Mouse (Mus musculus): ENCODE measurements around the gene Arhgap28. TPM values are rescaled to one million over a fixed set of nuclear protein-coding genes. Genes with fewer than 3 reads are reported as not detected.

Arhgap28 gene
- polyA plus RNA-seq, 1 experiment from 2014 or later = 6.7 TPM

GRCm38 (mm10) chr17:67928280-67928679 lies 75.6 kb downstream of the Arhgap28 start:
- Histone ChIP-seq H3K36me3 (ENCODE audit: control insufficient read depth, insufficient read depth) (no peaks in the 10 kb centered on the region), H3K4me3 (replicated peaks; ENCODE audit: low read length) (no peak overlapping the region), H3K27me3 (replicated peaks; ENCODE audit: control insufficient read depth, insufficient read depth, low read length) (no peaks in the 10 kb centered on the region), H3K9me3 (ENCODE audit: control insufficient read depth, low read length) (no peaks in the 10 kb centered on the region), H3K9ac (replicated peaks; ENCODE audit: low read depth, low read length) (no peak overlapping the region), H3K4me2 (ENCODE audit: low read length) (no peak overlapping the region), H3K4me1 (replicated peaks; ENCODE audit: control insufficient read depth, insufficient read depth, low read length) (no peaks in the 10 kb centered on the region), H3K27ac (ENCODE audit: low read length) (no peak overlapping the region)
- 86% methylated on average over 6 of the region's 6 CpGs for WGBS
- no peak for ATAC-seq

DNA sequence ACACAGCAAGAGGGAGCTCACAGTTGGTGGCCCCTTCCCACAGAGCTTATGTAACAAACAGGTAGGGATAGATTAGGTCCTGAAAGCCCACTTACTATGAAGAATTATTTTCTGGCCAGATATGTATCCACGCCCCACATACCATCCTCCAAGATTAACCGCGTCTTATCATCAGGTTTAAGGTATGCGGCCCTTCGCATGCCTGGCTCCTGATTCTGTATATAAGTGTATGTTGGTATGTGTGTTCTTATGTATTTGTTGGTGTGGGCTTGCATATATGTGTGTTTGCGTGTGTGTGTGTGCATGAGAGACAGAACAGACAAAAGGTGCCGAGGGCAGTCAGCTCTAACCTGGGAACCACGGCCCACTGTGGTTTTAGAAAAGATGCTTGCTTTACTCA lies 76.1 kb downstream of the Arhgap28 start:
- H3K27me3 ChIP-seq (replicated peaks; ENCODE audit: control insufficient read depth, insufficient read depth, low read length) = no peaks in the 10 kb centered on the region
- H3K36me3 ChIP-seq (ENCODE audit: control insufficient read depth, insufficient read depth) = no peaks in the 10 kb centered on the region
- ATAC-seq = no peak
- H3K27ac ChIP-seq (ENCODE audit: low read length) = no peak overlapping the region
- H3K9ac ChIP-seq (replicated peaks; ENCODE audit: low read depth, low read length) = no peak overlapping the region
- H3K4me2 ChIP-seq (ENCODE audit: low read length) = no peak overlapping the region
- H3K4me1 ChIP-seq (replicated peaks; ENCODE audit: control insufficient read depth, insufficient read depth, low read length) = no peaks in the 10 kb centered on the region
- no peak overlapping the region for H3K4me3 ChIP-seq (replicated peaks; ENCODE audit: low read length)
- 93% methylated on average over 8 of the region's 8 CpGs for WGBS
- H3K9me3 ChIP-seq (ENCODE audit: control insufficient read depth, low read length) = no peaks in the 10 kb centered on the region

DNA sequence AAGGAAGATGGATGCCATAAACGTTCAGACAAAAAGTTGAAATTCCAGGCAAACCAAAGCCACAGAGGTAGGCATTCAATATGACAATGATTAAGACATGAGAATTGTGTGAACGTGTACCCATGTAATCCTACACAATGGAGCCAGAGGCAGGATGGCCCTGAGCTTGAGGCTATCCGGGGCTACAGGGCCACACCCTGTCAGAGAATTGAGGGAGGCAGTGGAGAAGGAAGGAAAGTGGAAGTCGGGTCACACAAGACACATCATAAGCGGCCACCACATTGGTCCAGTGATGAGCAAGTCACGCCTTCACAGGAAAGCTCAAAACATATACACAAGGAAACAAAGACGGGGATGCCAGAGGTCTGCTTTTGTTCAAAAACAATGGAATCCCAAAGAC lies 84.0 kb downstream of the Arhgap28 start:
- no peak for ATAC-seq
- H3K9me3 ChIP-seq (ENCODE audit: control insufficient read depth, low read length) = no peaks in the 10 kb centered on the region
- no peaks in the 10 kb centered on the region for H3K36me3 ChIP-seq (ENCODE audit: control insufficient read depth, insufficient read depth)
- no peak overlapping the region for H3K4me2 ChIP-seq (ENCODE audit: low read length)
- no peaks in the 10 kb centered on the region for H3K4me1 ChIP-seq (replicated peaks; ENCODE audit: control insufficient read depth, insufficient read depth, low read length)
- no peak overlapping the region for H3K27ac ChIP-seq (ENCODE audit: low read length)
- WGBS = 86% methylated on average over 7 of the region's 7 CpGs
- no peaks in the 10 kb centered on the region for H3K27me3 ChIP-seq (replicated peaks; ENCODE audit: control insufficient read depth, insufficient read depth, low read length)
- no peak overlapping the region for H3K9ac ChIP-seq (replicated peaks; ENCODE audit: low read depth, low read length)
- no peak overlapping the region for H3K4me3 ChIP-seq (replicated peaks; ENCODE audit: low read length)

DNA sequence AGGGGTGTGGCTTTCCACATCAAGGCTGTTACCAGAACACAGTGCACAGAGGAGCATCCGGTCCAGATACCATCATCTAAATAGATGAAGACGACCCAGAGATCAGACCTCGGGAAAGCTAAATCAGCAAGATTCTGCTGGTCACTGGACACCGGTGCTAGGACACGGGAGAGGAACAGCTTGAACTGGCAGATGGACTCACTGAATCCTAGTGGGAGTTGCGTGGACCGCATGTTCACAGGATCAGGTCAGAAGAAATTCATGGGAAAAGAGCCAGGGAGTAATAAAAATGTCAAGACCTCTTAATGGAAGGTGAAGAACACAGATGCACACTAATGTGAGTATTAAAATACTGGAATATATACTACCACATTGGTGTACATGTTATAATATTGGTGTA lies 85.7 kb downstream of the Arhgap28 start:
- Histone ChIP-seq H3K36me3 (ENCODE audit: control insufficient read depth, insufficient read depth) (no peaks in the 10 kb centered on the region), H3K9me3 (ENCODE audit: control insufficient read depth, low read length) (no peaks in the 10 kb centered on the region), H3K4me2 (ENCODE audit: low read length) (no peak overlapping the region), H3K27ac (ENCODE audit: low read length) (no peak overlapping the region), H3K4me3 (replicated peaks; ENCODE audit: low read length) (no peak overlapping the region), H3K9ac (replicated peaks; ENCODE audit: low read depth, low read length) (no peak overlapping the region), H3K4me1 (replicated peaks; ENCODE audit: control insufficient read depth, insufficient read depth, low read length) (no peaks in the 10 kb centered on the region), H3K27me3 (replicated peaks; ENCODE audit: control insufficient read depth, insufficient read depth, low read length) (no peaks in the 10 kb centered on the region)
- ATAC-seq = no peak
- WGBS = over 99% methylated on average over 7 of the region's 7 CpGs

DNA sequence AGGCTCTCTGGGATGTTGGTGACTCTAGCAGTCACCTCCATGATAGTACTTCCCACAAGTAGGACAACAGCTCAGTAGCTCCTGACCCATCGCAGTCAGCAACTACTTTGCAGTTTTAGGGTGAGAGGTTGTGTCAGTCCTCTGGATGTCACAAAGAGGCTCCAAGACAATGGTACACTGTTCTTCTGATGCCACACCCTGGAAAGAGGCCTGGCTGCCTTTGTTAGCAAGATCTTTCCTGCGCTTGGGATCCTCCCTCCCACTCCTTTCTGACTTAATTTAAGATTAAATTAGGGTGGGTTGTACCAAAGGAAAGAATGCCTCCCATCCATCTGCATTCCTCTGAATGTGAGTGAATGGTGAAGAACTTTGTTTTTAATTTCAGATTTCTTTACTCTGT lies 87.0 kb downstream of the Arhgap28 start:
- H3K27me3 ChIP-seq (replicated peaks; ENCODE audit: control insufficient read depth, insufficient read depth, low read length) = no peaks in the 10 kb centered on the region
- WGBS = 72% methylated on average over 2 of the region's 2 CpGs
- no peak overlapping the region for H3K9ac ChIP-seq (replicated peaks; ENCODE audit: low read depth, low read length)
- H3K36me3 ChIP-seq (ENCODE audit: control insufficient read depth, insufficient read depth) = no peaks in the 10 kb centered on the region
- H3K4me2 ChIP-seq (ENCODE audit: low read length) = no peak overlapping the region
- ATAC-seq = no peak
- H3K27ac ChIP-seq (ENCODE audit: low read length) = no peak overlapping the region
- no peaks in the 10 kb centered on the region for H3K9me3 ChIP-seq (ENCODE audit: control insufficient read depth, low read length)
- no peak overlapping the region for H3K4me3 ChIP-seq (replicated peaks; ENCODE audit: low read length)
- no peaks in the 10 kb centered on the region for H3K4me1 ChIP-seq (replicated peaks; ENCODE audit: control insufficient read depth, insufficient read depth, low read length)

DNA sequence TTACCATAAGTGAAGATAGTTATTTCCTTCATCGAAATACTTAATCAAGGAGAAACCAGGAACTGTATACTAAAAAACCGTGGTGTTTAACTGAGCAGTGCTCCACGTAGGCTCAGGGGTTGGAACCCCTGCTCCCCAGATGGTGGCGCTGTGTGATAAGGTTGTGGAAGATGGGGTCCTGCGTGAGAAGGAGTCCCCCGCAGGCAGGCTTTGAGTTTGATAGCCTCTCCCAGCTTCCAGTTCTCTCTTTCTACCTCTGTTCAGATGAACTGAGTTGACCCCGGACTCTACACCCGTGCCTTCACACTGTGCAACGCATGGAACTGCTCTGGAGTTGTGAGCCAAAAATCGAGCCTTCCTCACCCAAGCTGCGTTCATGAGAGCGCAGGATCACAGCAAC lies 91.3 kb downstream of the Arhgap28 start:
- Histone ChIP-seq H3K27ac (ENCODE audit: low read length) (no peak overlapping the region), H3K36me3 (ENCODE audit: control insufficient read depth, insufficient read depth) (no peaks in the 10 kb centered on the region), H3K9ac (replicated peaks; ENCODE audit: low read depth, low read length) (no peak overlapping the region), H3K4me1 (replicated peaks; ENCODE audit: control insufficient read depth, insufficient read depth, low read length) (no peaks in the 10 kb centered on the region), H3K9me3 (ENCODE audit: control insufficient read depth, low read length) (no peaks in the 10 kb centered on the region), H3K27me3 (replicated peaks; ENCODE audit: control insufficient read depth, insufficient read depth, low read length) (no peaks in the 10 kb centered on the region), H3K4me3 (replicated peaks; ENCODE audit: low read length) (no peak overlapping the region), H3K4me2 (ENCODE audit: low read length) (no peak overlapping the region)
- ATAC-seq = peak; percentile 47; the same call in 1 of the 2 replicates
- WGBS = 61% methylated on average over 12 of the region's 12 CpGs

DNA sequence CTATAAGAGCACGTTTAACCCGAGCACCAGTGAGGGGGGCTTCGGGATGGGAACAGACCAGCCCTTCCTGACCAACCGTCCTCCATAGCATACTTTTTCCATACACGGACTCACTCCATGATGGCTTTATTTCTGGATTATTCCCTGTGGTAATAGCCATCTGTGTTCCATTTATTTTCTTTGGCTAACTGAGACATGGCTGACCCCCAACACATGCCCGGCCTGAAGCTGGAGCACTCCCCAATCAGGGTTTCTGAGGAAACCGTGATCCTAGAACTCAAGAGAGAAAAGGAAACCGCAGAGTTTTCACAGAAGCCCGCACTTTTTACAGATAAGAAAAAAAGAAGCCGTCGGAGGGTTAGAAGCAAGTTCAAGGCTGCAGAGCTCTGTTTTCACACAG lies 91.9 kb downstream of the Arhgap28 start:
- 93% methylated on average over 11 of the region's 11 CpGs for WGBS

GRCm38 (mm10) chr17:67908537-67908936 lies 95.4 kb downstream of the Arhgap28 start:
- no peak overlapping the region for H3K9ac ChIP-seq (replicated peaks; ENCODE audit: low read depth, low read length)
- no peaks in the 10 kb centered on the region for H3K27me3 ChIP-seq (replicated peaks; ENCODE audit: control insufficient read depth, insufficient read depth, low read length)
- no peaks in the 10 kb centered on the region for H3K4me1 ChIP-seq (replicated peaks; ENCODE audit: control insufficient read depth, insufficient read depth, low read length)
- ATAC-seq = no peak
- no peaks in the 10 kb centered on the region for H3K36me3 ChIP-seq (ENCODE audit: control insufficient read depth, insufficient read depth)
- no peak overlapping the region for H3K27ac ChIP-seq (ENCODE audit: low read length)
- H3K4me2 ChIP-seq (ENCODE audit: low read length) = no peak overlapping the region
- H3K4me3 ChIP-seq (replicated peaks; ENCODE audit: low read length) = no peak overlapping the region
- H3K9me3 ChIP-seq (ENCODE audit: control insufficient read depth, low read length) = no peaks in the 10 kb centered on the region
- WGBS = 87% methylated on average over 4 of the region's 4 CpGs

More for the DNA sequence above, 91.9 kb downstream of the Arhgap28 start:
- Histone ChIP-seq H3K36me3 (ENCODE audit: control insufficient read depth, insufficient read depth) (no peaks in the 10 kb centered on the region), H3K4me1 (replicated peaks; ENCODE audit: control insufficient read depth, insufficient read depth, low read length) (no peaks in the 10 kb centered on the region), H3K27me3 (replicated peaks; ENCODE audit: control insufficient read depth, insufficient read depth, low read length) (no peaks in the 10 kb centered on the region), H3K9me3 (ENCODE audit: control insufficient read depth, low read length) (no peaks in the 10 kb centered on the region), H3K27ac (ENCODE audit: low read length) (no peak overlapping the region), H3K4me3 (replicated peaks; ENCODE audit: low read length) (no peak overlapping the region), H3K4me2 (ENCODE audit: low read length) (no peak overlapping the region), H3K9ac (replicated peaks; ENCODE audit: low read depth, low read length) (no peak overlapping the region)
- no peak for ATAC-seq

DNA sequence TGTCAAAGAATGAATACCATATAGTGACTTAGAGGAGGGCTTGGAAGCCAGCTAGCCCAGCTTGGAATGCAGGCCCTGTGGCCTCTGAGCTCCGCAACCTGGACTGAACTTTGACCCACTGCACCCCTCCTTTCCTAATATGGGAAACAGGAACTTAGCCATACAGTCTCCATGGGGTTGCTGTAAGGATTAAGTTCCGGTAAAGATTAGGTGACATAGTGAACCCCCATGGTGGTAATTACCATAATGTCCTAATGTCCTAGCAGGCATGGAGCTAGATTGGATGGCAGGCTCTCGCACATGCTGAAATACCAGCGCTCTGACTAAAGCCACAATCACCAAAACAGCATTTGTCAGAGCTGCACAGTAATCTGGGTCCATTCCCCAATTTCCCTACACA lies 95.8 kb downstream of the Arhgap28 start:
- H3K27me3 ChIP-seq (replicated peaks; ENCODE audit: control insufficient read depth, insufficient read depth, low read length) = no peaks in the 10 kb centered on the region
- 84% methylated on average over 4 of the region's 4 CpGs for WGBS
- no peak for ATAC-seq
- H3K9ac ChIP-seq (replicated peaks; ENCODE audit: low read depth, low read length) = no peak overlapping the region
- H3K4me3 ChIP-seq (replicated peaks; ENCODE audit: low read length) = no peak overlapping the region
- H3K4me2 ChIP-seq (ENCODE audit: low read length) = no peak overlapping the region
- no peaks in the 10 kb centered on the region for H3K4me1 ChIP-seq (replicated peaks; ENCODE audit: control insufficient read depth, insufficient read depth, low read length)
- no peak overlapping the region for H3K27ac ChIP-seq (ENCODE audit: low read length)
- no peaks in the 10 kb centered on the region for H3K9me3 ChIP-seq (ENCODE audit: control insufficient read depth, low read length)
- H3K36me3 ChIP-seq (ENCODE audit: control insufficient read depth, insufficient read depth) = no peaks in the 10 kb centered on the region

DNA sequence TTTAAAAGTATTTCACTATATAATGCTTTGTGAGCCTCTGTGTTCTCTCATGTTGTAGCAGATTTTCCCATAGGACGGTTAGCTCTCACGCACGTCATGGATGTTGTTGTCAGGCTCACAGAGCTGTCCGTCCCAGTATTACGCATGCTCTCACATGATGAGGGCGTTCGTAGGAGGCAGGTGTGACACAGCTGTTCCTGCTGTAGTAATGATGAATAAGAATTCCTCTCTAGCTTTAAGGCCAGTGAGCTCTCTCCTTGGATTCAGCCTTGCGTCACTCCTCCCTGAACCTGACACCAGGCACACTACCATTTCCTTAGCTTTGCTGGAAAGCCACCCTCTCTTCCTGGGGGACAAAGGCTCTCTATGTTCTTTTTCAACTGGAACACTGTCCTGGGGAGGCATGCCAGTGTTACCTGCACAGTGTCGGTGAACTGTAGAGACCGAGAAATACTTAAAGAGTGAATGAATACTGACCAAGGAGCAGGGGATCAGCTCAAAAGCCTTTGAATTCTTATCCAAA lies 96.3 kb downstream of the Arhgap28 start:
- WGBS = 92% methylated on average over 10 of the region's 10 CpGs

More for the DNA sequence above, 96.3 kb downstream of the Arhgap28 start:
- no peak for ATAC-seq
- H3K4me3 ChIP-seq (replicated peaks; ENCODE audit: low read length) = no peak overlapping the region
- no peaks in the 10 kb centered on the region for H3K9me3 ChIP-seq (ENCODE audit: control insufficient read depth, low read length)
- H3K9ac ChIP-seq (replicated peaks; ENCODE audit: low read depth, low read length) = no peak overlapping the region
- H3K27me3 ChIP-seq (replicated peaks; ENCODE audit: control insufficient read depth, insufficient read depth, low read length) = no peaks in the 10 kb centered on the region
- H3K36me3 ChIP-seq (ENCODE audit: control insufficient read depth, insufficient read depth) = no peaks in the 10 kb centered on the region
- H3K27ac ChIP-seq (ENCODE audit: low read length) = no peak overlapping the region
- H3K4me1 ChIP-seq (replicated peaks; ENCODE audit: control insufficient read depth, insufficient read depth, low read length) = no peaks in the 10 kb centered on the region
- H3K4me2 ChIP-seq (ENCODE audit: low read length) = no peak overlapping the region

Measured in forebrain, embryonic 16.5 days (tissue).